Mouse (Mus musculus) midbrain, embryonic 11.5 days (tissue): ENCODE data around the gene Tex14. TPM values are rescaled to one million over a fixed set of nuclear protein-coding genes. Genes with fewer than 3 reads are reported as not detected.

ENCODE experiments used
- ATAC-seq: fragments of 200-750 bp; cut with Nextera tagmentation; 2 replicates; pipeline ENCODE4 v1.8.0; 2017; ENCODE audit warnings: moderate TSS enrichment, moderate library complexity; ENCODE audit not compliant: low FRiP score
- DNase-seq: peaks from one replicate; pipeline ENCODE4 v3.0.0; 2015; ENCODE audit warnings: low spot score; ENCODE audit errors: missing footprints
- H3K27ac ChIP-seq: fragments of 300-500 bp; sonication (generic); 2 replicates; pipeline ENCODE4 v1.5.1; 2014; ENCODE audit warnings: low read depth, low read length
- H3K27me3 ChIP-seq: fragments of 300-500 bp; sonication (generic); 2 replicates; pipeline ENCODE4 v1.6.1; 2014; ENCODE audit warnings: mild to moderate bottlenecking, low read length, moderate library complexity, mixed read lengths; ENCODE audit not compliant: control insufficient read depth, insufficient read depth
- H3K36me3 ChIP-seq: fragments of 300-500 bp; sonication (generic); 2 replicates; pipeline ENCODE4 v1.6.1; 2014; ENCODE audit warnings: mild to moderate bottlenecking, low read length, moderate library complexity, mixed read lengths; ENCODE audit not compliant: control insufficient read depth, insufficient read depth
- H3K4me1 ChIP-seq: fragments of 300-500 bp; sonication (generic); 2 replicates; pipeline ENCODE4 v1.6.1; 2014; ENCODE audit warnings: low read length; ENCODE audit not compliant: control insufficient read depth, insufficient read depth
- H3K4me2 ChIP-seq: fragments of 300-500 bp; sonication (generic); 2 replicates; pipeline ENCODE4 v1.6.1; 2014; ENCODE audit warnings: mild to moderate bottlenecking, moderate library complexity
- H3K4me3 ChIP-seq: fragments of 300-500 bp; sonication (generic); 2 replicates; pipeline ENCODE4 v1.5.1; 2014; ENCODE audit warnings: low read depth, low read length
- H3K9ac ChIP-seq: fragments of 300-500 bp; sonication (generic); 2 replicates; pipeline ENCODE4 v1.6.1; 2014; ENCODE audit warnings: low read length
- H3K9me3 ChIP-seq: fragments of 300-500 bp; sonication (generic); 2 replicates; pipeline ENCODE4 v1.6.1; 2016; ENCODE audit warnings: low read length; ENCODE audit not compliant: control insufficient read depth
- WGBS: fragments of 180-500 bp; shearing (Covaris S2); extraction: QIAGEN DNeasy Blood & Tissue Kit; methylation state at CpG from one replicate; pipeline ENCODE4 v1.1.7; 2014; 5-methylcytosine and 5-hydroxymethylcytosine counted together
- polyA plus RNA-seq: library from polyadenylated mRNA; unstranded; fragments of >200 nt; fragmentation: Nextera tagmentation; extraction: Ambion mirVana; gene quantifications from 2 replicates; pipeline ENCODE4 v1.2.1, GENCODE M21; 2014

Gene Tex14
- polyA plus RNA-seq, 1 experiment from 2014 or later: 0.30 TPM

DNA sequence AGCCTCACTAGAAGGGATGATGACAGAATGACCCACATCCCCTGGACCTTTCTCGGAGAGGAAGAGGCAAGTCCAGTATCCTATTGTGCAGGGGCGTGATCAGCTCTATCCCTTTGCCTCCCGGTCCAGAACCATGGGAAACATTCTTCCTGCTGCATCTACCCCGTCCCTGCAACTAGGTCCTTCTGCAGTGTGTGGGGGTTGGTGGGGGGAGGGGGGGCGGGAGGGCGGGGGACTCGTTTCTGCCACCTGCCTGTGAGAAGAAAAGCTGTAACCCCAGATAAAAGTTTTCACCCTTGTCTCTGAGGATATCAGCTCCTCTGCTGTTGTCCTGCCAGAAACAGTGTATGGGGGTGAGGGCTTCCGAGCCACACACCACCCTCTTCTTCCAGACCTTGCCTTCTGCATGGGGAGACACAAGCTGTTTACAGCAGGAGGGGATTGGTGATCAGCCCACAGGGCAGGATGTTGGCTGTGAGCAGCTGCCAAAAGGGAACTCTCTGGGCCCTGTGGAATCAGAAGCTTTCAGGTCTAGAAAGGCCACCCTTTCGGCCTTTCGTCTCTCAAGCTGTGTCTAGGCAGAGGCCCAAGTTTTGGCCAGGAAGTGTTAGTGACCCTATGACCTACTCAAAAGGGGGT is 174.2 kb downstream of the Tex14 start:
- H3K4me1 ChIP-seq: peaks cover 13% of the 10 kb centered on the region; the same call in 1 of the 2 replicates
- no peaks in the 10 kb centered on the region for H3K27me3 ChIP-seq
- DNase-seq (peak; percentile 88), ATAC-seq (peak; percentile 38)
- peak overlapping the region; percentile 92 for H3K4me2 ChIP-seq
- no peaks in the 10 kb centered on the region for H3K9me3 ChIP-seq
- peak overlapping the region; percentile 67 for H3K9ac ChIP-seq
- H3K36me3 ChIP-seq: no peaks in the 10 kb centered on the region
- H3K27ac ChIP-seq: no peak overlapping the region
- WGBS: 17% methylated on average over 9 of the region's 10 CpGs
- peak overlapping the region; percentile 52 for H3K4me3 ChIP-seq

DNA sequence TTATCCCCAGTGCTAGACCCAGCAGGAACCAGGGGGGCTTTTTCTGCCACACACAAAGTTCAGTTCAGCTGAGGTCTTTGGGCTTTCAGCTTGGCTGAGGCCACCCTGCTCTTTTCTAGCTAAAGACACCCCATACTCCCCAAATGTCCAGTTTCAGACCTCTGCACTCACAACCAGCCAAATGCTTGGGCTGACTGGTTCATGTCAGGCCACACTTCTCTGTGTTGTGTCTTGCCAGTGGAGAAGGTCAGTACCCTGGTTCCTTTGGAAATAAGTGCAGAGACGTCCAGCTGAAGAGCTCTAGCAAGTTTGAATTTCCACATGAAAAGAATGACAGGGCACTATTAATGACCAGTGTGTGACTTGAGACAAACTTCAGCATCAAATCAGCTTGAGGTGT is 174.8 kb downstream of the Tex14 start:
- H3K9ac ChIP-seq: no peak overlapping the region
- DNase-seq (no peak), ATAC-seq (no peak)
- no peaks in the 10 kb centered on the region for H3K9me3 ChIP-seq
- no peaks in the 10 kb centered on the region for H3K27me3 ChIP-seq
- no peak overlapping the region for H3K4me2 ChIP-seq
- no peak overlapping the region for H3K27ac ChIP-seq
- peaks cover 13% of the 10 kb centered on the region; the same call in 1 of the 2 replicates for H3K4me1 ChIP-seq
- 24% methylated on average over 1 of the region's 1 CpGs for WGBS
- no peak overlapping the region for H3K4me3 ChIP-seq
- H3K36me3 ChIP-seq: no peaks in the 10 kb centered on the region

DNA sequence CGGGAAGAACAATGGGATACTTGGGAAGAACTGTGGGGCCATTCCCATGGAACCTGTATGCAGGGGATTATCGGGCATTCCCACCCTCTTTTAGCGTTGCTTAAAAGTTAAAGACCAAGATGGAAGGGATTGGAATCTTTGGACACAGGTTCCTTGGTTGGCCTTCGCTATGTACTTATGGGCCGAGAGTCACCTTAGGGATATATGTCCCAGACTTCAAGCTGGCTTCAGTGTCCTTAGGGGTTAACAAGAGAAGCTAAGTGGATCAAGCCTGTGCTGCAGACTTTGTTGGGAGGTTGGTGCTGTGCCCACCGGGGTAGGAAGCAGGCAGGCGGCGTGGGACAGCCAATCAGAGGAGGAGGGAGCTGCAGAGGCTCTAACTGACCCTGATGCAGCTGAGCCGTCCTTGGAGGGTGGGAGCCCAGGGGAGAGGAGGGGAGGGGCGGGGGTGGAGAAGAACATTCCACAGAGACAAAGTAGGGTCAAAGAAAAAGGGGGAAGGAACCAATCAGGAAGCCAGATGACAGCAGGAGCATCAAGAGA is 175.7 kb downstream of the Tex14 start:
- Histone ChIP-seq H3K9ac (no peak overlapping the region), H3K4me2 (no peak overlapping the region), H3K27ac (no peak overlapping the region), H3K9me3 (no peaks in the 10 kb centered on the region), H3K36me3 (no peaks in the 10 kb centered on the region), H3K4me1 (peaks cover 13% of the 10 kb centered on the region; the same call in 1 of the 2 replicates), H3K27me3 (no peaks in the 10 kb centered on the region), H3K4me3 (no peak overlapping the region)
- DNase-seq: no peak
- 38% methylated on average over 10 of the region's 10 CpGs for WGBS
- ATAC-seq: no peak

DNA sequence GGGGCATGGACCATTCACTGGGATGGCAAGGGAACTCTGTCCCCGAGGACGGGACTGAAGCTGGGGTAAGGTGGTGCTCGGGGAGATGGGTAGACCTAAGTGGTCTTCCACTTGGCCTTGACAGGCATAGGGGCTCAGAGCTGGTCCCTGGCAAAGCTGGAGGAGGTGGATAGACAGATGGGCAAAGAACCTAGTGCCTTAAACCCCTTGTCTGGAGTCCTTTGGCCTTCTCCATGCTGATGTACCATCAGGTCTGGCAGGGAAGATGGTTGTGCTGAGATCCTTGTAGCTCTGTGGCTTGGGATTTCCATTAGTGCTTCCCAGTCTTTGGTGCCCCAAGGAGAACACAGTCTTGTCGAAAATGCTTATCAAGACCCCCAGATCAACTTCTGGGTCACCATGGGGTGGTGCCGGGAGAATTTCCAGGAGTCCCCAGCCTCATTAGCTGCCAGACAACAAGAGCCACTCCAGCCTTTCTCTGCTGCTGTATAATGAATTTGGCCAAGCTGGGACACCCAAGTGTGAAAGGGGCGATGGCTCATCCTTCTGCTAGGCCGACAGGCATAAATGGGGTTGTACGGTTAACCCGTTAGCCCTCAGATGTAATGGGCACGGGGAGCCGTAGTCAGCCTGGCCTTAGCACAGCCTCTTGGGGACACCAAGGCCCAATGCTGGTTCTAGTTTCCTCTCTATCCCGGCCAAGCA is 176.4 kb downstream of the Tex14 start:
- DNase-seq (no peak), ATAC-seq (no peak)
- no peaks in the 10 kb centered on the region for H3K9me3 ChIP-seq
- H3K4me2 ChIP-seq: no peak overlapping the region
- H3K36me3 ChIP-seq: no peaks in the 10 kb centered on the region
- no peaks in the 10 kb centered on the region for H3K27me3 ChIP-seq
- H3K4me1 ChIP-seq: peaks cover 13% of the 10 kb centered on the region; the same call in 1 of the 2 replicates
- no peak overlapping the region for H3K9ac ChIP-seq
- no peak overlapping the region for H3K4me3 ChIP-seq
- H3K27ac ChIP-seq: no peak overlapping the region
- WGBS: 89% methylated on average over 12 of the region's 12 CpGs

DNA sequence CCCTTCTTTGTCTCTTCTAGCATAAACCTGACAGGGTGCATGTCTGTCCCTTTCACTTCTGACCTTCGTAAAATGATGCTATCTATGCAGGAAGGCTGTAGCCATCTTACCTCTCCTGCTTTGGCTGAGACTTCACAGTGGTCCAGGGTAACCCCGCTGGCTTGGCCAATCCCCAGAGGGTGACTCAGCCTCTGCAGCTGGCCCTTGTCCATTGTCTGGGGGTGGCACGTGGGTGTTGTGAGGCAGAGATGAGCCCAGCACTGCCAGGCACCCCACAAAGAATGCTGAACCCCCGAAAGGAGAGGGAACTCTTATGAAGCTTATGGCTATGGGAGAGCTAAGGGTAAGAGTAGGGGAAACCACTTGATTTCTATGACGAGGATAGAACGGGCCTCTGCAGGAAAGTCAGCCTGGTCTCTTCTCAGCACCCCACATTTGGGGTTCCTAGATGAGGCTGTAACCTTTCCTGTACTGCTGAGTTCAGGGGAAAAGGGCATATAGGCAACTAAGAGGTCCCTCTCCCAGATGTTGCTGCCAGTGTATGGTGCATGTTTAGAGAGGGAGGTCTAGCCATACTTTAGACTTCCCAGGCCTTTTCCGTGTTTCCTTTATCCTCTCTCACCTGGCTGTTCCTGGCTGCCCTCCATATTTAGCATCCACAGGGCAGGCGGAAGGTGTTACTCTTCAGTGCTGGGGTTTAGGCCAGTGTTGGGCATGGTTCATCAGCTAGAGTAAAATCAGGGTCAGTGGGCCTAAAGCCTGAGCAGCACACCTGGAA is 177.3 kb downstream of the Tex14 start:
- Histone ChIP-seq H3K4me3 (no peak overlapping the region), H3K27me3 (no peaks in the 10 kb centered on the region), H3K27ac (no peak overlapping the region), H3K9me3 (no peaks in the 10 kb centered on the region), H3K4me2 (no peak overlapping the region), H3K36me3 (no peaks in the 10 kb centered on the region), H3K9ac (no peak overlapping the region), H3K4me1 (peaks cover 13% of the 10 kb centered on the region; the same call in 1 of the 2 replicates)
- ATAC-seq: no peak
- DNase-seq: no peak
- 88% methylated on average over 8 of the region's 8 CpGs for WGBS

DNA sequence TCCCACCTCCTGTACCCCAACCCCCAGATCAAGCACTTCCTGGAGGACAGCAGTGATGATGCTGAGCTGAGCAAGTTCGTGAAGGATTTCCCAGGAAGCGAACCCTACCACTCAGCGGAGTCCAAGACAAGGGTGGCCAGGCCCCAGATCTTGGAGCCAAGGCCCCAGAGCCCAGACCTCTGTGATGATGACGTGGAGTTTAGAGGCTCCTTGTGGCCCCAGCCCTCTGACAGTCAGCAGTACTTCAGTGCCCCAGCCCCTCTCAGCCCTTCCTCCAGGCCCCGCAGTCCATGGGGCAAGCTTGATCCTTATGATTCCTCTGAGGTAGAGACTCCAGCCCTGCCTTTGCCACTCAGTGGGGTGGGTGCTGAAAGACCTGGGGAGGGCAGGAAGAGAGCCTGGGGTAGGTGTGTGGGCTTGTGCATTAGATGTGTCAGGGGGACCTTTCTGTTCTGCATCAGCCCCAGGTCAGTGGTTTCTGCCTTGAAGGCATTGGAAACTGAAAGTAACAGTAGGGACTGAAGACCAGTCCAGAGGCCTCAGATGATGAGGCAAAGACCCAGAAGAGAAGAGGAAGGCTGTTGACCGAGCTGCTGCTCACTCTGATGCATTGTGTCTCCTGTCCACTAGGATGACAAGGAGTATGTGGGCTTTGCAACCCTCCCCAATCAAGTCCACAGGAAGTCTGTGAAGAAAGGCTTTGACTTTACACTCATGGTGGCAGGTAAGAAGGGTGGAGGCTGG is 178.6 kb downstream of the Tex14 start:
- H3K4me2 ChIP-seq: no peak overlapping the region
- H3K9ac ChIP-seq: no peak overlapping the region
- H3K27ac ChIP-seq: no peak overlapping the region
- ATAC-seq (no peak), DNase-seq (no peak)
- 89% methylated on average over 6 of the region's 6 CpGs for WGBS
- H3K27me3 ChIP-seq: no peaks in the 10 kb centered on the region
- H3K4me3 ChIP-seq: no peak overlapping the region
- H3K4me1 ChIP-seq: peaks cover 6% of the 10 kb centered on the region; the same call in 1 of the 2 replicates
- H3K36me3 ChIP-seq: no peaks in the 10 kb centered on the region
- H3K9me3 ChIP-seq: no peaks in the 10 kb centered on the region

DNA sequence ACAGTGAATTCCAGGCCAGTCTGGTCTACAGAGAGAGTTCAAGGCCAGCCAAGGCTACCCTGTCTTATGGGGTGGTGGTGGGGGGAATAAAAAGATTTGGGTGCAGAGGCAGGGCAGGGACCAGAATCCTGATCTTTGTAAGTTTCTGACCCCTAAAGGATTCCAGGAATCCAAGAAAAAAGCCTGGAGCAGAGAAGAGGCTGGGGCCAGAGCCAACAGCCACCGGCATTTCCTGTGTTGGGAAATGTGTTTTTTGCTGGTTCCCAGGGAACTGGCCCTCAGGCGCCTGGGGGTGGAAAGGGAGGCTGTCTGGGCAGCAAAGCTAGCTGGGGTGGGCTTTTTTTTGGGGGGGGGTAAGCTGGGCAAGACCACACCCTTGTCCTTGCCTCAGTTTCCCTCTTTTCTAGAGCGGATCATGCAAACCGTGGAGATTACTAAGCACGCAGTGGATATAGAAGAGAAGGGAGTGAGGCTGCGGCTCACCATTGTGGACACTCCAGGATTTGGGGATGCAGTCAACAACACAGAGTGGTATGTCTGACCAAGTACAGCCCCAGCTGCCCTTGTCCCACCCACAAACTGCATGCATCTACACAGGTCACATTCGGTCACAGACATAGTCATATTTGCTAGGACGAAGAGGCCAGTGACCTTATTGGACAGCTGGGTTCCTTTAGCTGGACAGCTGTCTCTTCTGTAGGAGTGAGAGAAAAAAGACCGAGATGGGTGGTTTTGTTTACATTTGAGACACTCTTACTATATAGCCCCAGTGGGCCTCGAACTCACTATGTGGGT is 180.0 kb downstream of the Tex14 start:
- 86% methylated on average over 10 of the region's 10 CpGs for WGBS
- H3K4me2 ChIP-seq: no peak overlapping the region

More for the DNA sequence above, 180.0 kb downstream of the Tex14 start:
- no peak overlapping the region for H3K4me3 ChIP-seq
- H3K27ac ChIP-seq: no peak overlapping the region
- no peak overlapping the region for H3K9ac ChIP-seq
- ATAC-seq: no peak
- H3K4me1 ChIP-seq: peaks cover 2% of the 10 kb centered on the region; the same call in 1 of the 2 replicates
- no peaks in the 10 kb centered on the region for H3K36me3 ChIP-seq
- no peaks in the 10 kb centered on the region for H3K27me3 ChIP-seq
- H3K9me3 ChIP-seq: no peaks in the 10 kb centered on the region
- DNase-seq: no peak
